Mouse (Mus musculus) inflammation-experienced regulatory T-cells (primary cell): Measurements from ENCODE around the gene Rpl27a. TPM values are rescaled to one million over a fixed set of nuclear protein-coding genes. Genes with fewer than 3 reads are reported as not detected.

Experiments
- polyA plus RNA-seq, 2 experiments: library from polyadenylated mRNA; unstranded; fragments of 100-300 nt; shearing (Covaris generic); gene quantifications; one replicate each; pipeline ENCODE4 v1.2.1; 2017

Rpl27a gene
- 100 to 1,000 TPM in 1 of 2 experiments, 10 to 100 TPM in 1; 91.0 to 102 TPM for polyA plus RNA-seq

DNA sequence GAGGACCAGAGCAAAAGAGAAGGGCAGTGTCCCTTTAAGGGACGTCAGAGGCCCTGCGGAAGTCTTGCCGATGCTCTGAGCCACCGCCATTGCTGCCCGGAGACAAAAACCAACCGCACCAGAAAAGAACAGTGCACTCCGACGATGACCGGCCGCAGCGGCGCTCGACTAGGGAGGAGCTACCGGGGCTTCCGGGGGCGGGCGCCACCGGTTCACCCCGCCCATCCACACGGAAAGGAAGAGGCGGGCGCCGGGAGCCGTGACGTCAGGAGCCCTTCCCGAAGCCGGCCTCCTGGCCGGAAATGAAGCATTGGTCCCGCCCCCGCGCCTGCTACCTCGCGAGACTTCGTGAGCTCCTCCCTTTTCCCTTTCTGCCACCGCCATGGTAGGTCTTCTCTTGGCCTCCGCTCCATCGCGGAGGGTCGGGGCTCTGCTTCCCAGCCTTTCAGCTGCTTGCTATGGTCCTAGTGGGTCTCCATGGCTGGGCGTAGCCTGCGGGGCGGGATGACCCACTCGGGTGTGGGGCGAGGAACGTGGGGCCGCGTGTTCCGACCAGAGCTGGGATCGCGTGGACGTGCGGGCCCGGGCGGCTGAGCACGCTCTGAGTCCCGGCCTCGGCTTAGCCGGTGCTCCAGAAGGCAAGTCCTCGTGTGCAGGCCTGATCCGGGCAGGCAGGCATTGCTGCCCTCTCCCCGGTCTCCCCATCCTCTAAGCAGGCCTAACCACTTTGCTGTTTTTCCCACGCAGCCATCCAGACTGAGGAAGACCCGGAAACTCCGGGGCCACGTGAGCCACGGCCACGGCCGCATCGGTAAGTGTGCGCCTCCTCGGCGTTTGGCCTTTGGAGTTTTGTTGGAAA, at the start of gene Rpl27a:
Rpl27a (plus strand) TSS at position 310 of the 859 bp plus-strand sequence.

DNA sequence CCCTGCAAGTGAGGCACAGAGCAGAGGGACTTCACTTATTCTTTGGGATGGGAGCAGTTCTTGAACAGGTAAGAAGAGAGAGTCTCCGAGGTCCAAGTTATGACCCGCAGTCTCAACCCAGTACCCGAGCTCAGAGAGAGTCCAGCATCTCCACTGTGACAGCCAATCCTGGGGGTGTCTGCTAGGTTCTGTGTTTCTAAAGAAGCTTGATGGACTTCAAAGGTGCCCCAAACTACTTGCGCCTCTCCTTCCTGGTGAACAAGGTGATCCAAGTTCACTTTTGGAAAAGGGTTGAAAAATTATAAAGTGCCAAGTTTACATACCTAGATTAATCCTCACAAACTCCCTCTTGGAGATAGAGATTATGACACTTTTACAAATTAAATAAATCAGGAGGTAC, 10.9 kb upstream of the Rpl27a start, which contains the start of gene Trim66:
Trim66 (minus strand) TSS at position 101 of the 400 bp plus-strand sequence.

Other genes with a start within 250 kb of the Rpl27a start
- gene Stk33, start 80.1 kb upstream of the Rpl27a start, polyA plus RNA-seq = 1 to 10 TPM in 1 of 2 experiments, under 1 TPM in 1; 0.17 to 1.3 TPM
- gene Trim66, start 11.0 kb upstream of the Rpl27a start, polyA plus RNA-seq = under 1 TPM in 1 of 2 experiments, not detected in 1; 0.44 TPM
- gene St5, start 184.5 kb downstream of the Rpl27a start, polyA plus RNA-seq = 1 to 10 TPM in 1 of 2 experiments, under 1 TPM in 1; 0.96 to 7.3 TPM
- 10 to 100 TPM; 35.0 to 36.8 TPM for gene Akip1, start 184.5 kb downstream of the Rpl27a start, polyA plus RNA-seq
- gene BC051019, start 204.7 kb downstream of the Rpl27a start, polyA plus RNA-seq = under 1 TPM in 1 of 2 experiments, not detected in 1; 0.81 TPM
- under 1 TPM in 1 of 2 experiments, not detected in 1; 0.39 TPM for gene Ascl3, start 212.6 kb downstream of the Rpl27a start, polyA plus RNA-seq
- gene Tmem9b, start 233.7 kb downstream of the Rpl27a start, polyA plus RNA-seq = 100 to 1,000 TPM; 107 to 179 TPM